Mouse (Mus musculus): ENCODE data around the gene Cdc42bpb. TPM values are rescaled to one million over a fixed set of nuclear protein-coding genes. Genes with fewer than 3 reads are reported as not detected.

Gene Cdc42bpb
- total and polyA plus RNA-seq, 3 experiments, result 16.7 to 29.7 (median 25.4) TPM

- no peak for TF ChIP-seq ZNF384 (IDR thresholded peaks at IDR 0.05; ENCODE audit: low read depth, low read length)
- TF ChIP-seq RAD21 (IDR thresholded peaks at IDR 0.05; ENCODE audit: low read depth, low read length), result no peak
Observed at GRCm38 (mm10) chr12:111324949-111325348, 52.6 kb downstream of the Cdc42bpb start (continued).

DNA sequence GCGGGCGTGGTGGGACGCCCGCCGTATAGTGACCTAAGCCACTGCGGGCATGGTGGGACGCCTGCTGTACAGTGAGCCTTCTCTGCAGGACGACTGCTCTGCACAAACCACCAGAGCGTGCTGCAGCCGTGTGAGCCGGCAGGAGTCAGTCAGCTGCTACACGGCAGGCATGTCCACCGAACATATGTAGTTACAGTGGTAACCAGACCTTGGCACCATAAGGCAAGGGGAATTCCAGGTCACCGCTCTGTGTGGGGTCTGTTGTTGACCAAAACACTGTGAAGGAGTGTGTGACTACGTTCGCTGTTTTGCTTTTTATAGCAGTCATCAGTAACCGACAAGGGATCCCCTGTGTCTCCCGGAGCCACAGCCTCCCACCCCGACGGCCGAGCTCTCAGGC is 53.0 kb downstream of the Cdc42bpb start:
- peak overlapping the region; percentile 76 for H3K4me2 ChIP-seq (ENCODE audit: insufficient read depth, low read depth, poor library complexity, severe bottlenecking)
- peaks cover 36 to 63% of the 10 kb centered on the region in 2 experiments for H3K4me1 ChIP-seq (ENCODE audit: control insufficient read depth in 1 of 2, insufficient read depth in 2 of 2)
- peak overlapping the region; percentile 58 for H3K27ac ChIP-seq (ENCODE audit: insufficient read depth, low read depth)
- no peaks in the 10 kb centered on the region for H3K9me3 ChIP-seq (replicated peaks; ENCODE audit: low read length)
- H3K36me3 ChIP-seq (replicated peaks in 1 of 2; ENCODE audit: control insufficient read depth in 1 of 2, insufficient read depth in 1 of 2, low read length in 1 of 2), result peaks cover 48 to 78% of the 10 kb centered on the region in 2 experiments
- dilution Hi-C loops (cut with MboI; ENCODE audit: extremely low pct_ligation_motif_present, extremely low pct_unique_long_range_greater_than_20kb, low sequenced_read_pairs) (no loop called here), in situ Hi-C loops (cut with MboI; ENCODE audit: low pct_ligation_motif_present, low pct_unique_long_range_greater_than_20kb, low sequenced_read_pairs) (no loop called here)
- peak overlapping the region in 2 of 3 experiments; percentile 34 to 50 for H3K4me3 ChIP-seq (replicated peaks in 1 of 3; ENCODE audit: low read depth in 2 of 3, low read length in 2 of 3, poor library complexity in 1 of 3)
- peak; percentile 81 for TF ChIP-seq BHLHE40 (IDR thresholded peaks at IDR 0.05; ENCODE audit: low read depth, low read length)
- no peak for TF ChIP-seq USF1 (IDR thresholded peaks at IDR 0.05; ENCODE audit: low read depth, low read length)
- TF ChIP-seq JUND (conservative IDR thresholded peaks at IDR 0.05; ENCODE audit: low read depth, low read length), result no peak
- peak in 1 of 2 experiments; percentile 42; a peak in 2 of 4 replicates for TF ChIP-seq CTCF (conservative IDR thresholded peaks at IDR 0.05 in 1 of 2, IDR thresholded peaks at IDR 0.05 in 1 of 2; ENCODE audit: low read depth in 2 of 2, low read length in 2 of 2)
- peak; percentile 28 for TF ChIP-seq SMC3 (IDR thresholded peaks at IDR 0.05; ENCODE audit: low read depth, low read length)
- no peak for TF ChIP-seq ZKSCAN1 (IDR thresholded peaks at IDR 0.05; ENCODE audit: borderline replicate concordance, low read depth, low read length)
- no peak for TF ChIP-seq IRF4 (IDR thresholded peaks at IDR 0.05; ENCODE audit: low read depth, low read length)
- TF ChIP-seq PAX5 (IDR thresholded peaks at IDR 0.05; ENCODE audit: low read length), result no peak
- peak; percentile 71 for TF ChIP-seq SIN3A (IDR thresholded peaks at IDR 0.05; ENCODE audit: low read length)
- peak; percentile 30 for TF ChIP-seq RAD21 (IDR thresholded peaks at IDR 0.05; ENCODE audit: low read depth, low read length)
- peak; percentile 67 for TF ChIP-seq ETS1 (conservative IDR thresholded peaks at IDR 0.05; ENCODE audit: low read depth, low read length)
- TF ChIP-seq HCFC1 (IDR thresholded peaks at IDR 0.05; ENCODE audit: low read depth, low read length), result no peak
- no peak for TF ChIP-seq CHD2 (IDR thresholded peaks at IDR 0.05; ENCODE audit: low read length)
- no peak for TF ChIP-seq GABPA (IDR thresholded peaks at IDR 0.05; ENCODE audit: insufficient replicate concordance, low read depth, low read length)
- 0 out of 2 replicates have a peak, but pooled peaks have one; percentile 25 for TF ChIP-seq MEF2A (IDR thresholded peaks at IDR 0.05; ENCODE audit: borderline replicate concordance, low read depth, low read length)
- no peak for TF ChIP-seq ELF1 (IDR thresholded peaks at IDR 0.05; ENCODE audit: low read depth, low read length)
- TF ChIP-seq USF2 (conservative IDR thresholded peaks at IDR 0.05; ENCODE audit: low read depth, low read length), result no peak
- H3K79me2 ChIP-seq (replicated peaks; ENCODE audit: control insufficient read depth, extremely low read depth, insufficient read depth, poor library complexity, severe bottlenecking), result no peaks in the 10 kb centered on the region; the same call in 1 of the 2 replicates
- DNase-seq (ENCODE audit: extremely low read depth), result no peak
- H3K27me3 ChIP-seq (replicated peaks), result no peaks in the 10 kb centered on the region
- no peak overlapping the region for H3K9ac ChIP-seq (ENCODE audit: insufficient read depth, low read depth)

GRCm38 (mm10) chr12:111323423-111323822 is 54.1 kb downstream of the Cdc42bpb start:
- TF ChIP-seq ETS1 (conservative IDR thresholded peaks at IDR 0.05; ENCODE audit: low read depth, low read length) (peak; percentile 49; the same call in 1 of the 2 replicates), TBP (conservative IDR thresholded peaks at IDR 0.05; ENCODE audit: low read depth, low read length) (no peak), BHLHE40 (IDR thresholded peaks at IDR 0.05; ENCODE audit: low read depth, low read length) (peak; percentile 51)
- Histone ChIP-seq H3K9ac (ENCODE audit: insufficient read depth, low read depth) (no peak overlapping the region), H3K79me2 (replicated peaks; ENCODE audit: control insufficient read depth, extremely low read depth, insufficient read depth, poor library complexity, severe bottlenecking) (no peaks in the 10 kb centered on the region; the same call in 1 of the 2 replicates), H3K27me3 (replicated peaks) (no peaks in the 10 kb centered on the region), H3K4me2 (ENCODE audit: insufficient read depth, low read depth, poor library complexity, severe bottlenecking) (no peak overlapping the region), H3K9me3 (replicated peaks; ENCODE audit: low read length) (no peaks in the 10 kb centered on the region), H3K36me3 (replicated peaks in 1 of 2; ENCODE audit: control insufficient read depth in 1 of 2, insufficient read depth in 1 of 2, low read length in 1 of 2) (peaks cover 59 to 79% of the 10 kb centered on the region in 2 experiments), H3K4me1 (ENCODE audit: control insufficient read depth in 1 of 2, insufficient read depth in 2 of 2) (peaks cover 34 to 60% of the 10 kb centered on the region in 2 experiments), H3K4me3 (replicated peaks in 1 of 3; ENCODE audit: low read depth in 2 of 3, low read length in 2 of 3, poor library complexity in 1 of 3) (no peak overlapping the region), H3K27ac (ENCODE audit: insufficient read depth, low read depth) (0 out of 2 replicates have a peak overlapping the region, but pooled peaks have one; percentile 16)
- no peak for DNase-seq (ENCODE audit: extremely low read depth)
- dilution Hi-C loops (cut with MboI; ENCODE audit: extremely low pct_ligation_motif_present, extremely low pct_unique_long_range_greater_than_20kb, low sequenced_read_pairs) (no loop called here), in situ Hi-C loops (cut with MboI; ENCODE audit: low pct_ligation_motif_present, low pct_unique_long_range_greater_than_20kb, low sequenced_read_pairs) (no loop called here)
